Mouse (Mus musculus) small intestine, adult 2 months (tissue): ENCODE data around the gene Gcc2.

Source experiments
- CTCF ChIP-seq: fragments of 200-500 bp; IDR thresholded peaks from 2 replicates; pipeline ENCODE4 v1.5.1; 2012; ENCODE audit warnings: low read depth, mild to moderate bottlenecking, control low read depth, inconsistent platforms, low read length, moderate library complexity, mixed read lengths; ENCODE audit not compliant: insufficient replicate concordance, insufficient read length; ENCODE audit errors: extremely low read depth
- POLR2A ChIP-seq: fragments of 200-500 bp; IDR thresholded peaks from 2 replicates; pipeline ENCODE4 v1.6.1; 2012; ENCODE audit warnings: low read depth, mild to moderate bottlenecking, control low read depth, inconsistent platforms, low read length, moderate library complexity

DNA sequence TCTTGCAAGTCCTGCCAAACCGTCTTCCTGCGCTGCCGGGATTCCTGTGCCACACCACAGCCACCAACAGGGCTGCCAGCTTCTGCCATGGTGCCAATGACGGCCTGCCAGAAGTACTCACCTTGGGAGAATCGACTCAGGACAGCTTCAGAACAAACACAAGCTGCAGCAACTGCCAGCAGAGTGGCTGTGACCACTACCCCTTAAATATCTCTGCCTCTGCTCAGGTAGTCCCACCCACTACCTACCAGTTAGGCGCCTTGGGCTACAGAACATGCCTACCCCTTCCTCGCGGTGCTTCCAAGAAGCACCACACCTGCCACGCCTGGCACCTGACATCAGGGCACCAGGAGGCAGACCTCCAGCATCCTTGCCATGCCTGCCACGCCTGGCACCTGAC is 18.7 kb upstream of the Gcc2 start, which contains the start of gene Gm4981:
- TF ChIP-seq CTCF (no peak), POLR2A (no peak)
